Mouse (Mus musculus) G1E (cell line): ENCODE results near the gene Sowahd.

Experiments used
- CTCF ChIP-seq: IDR thresholded peaks from 2 replicates; pipeline ENCODE4 v1.5.1; 2012; ENCODE audit warnings: low read depth, low read length, inconsistent platforms, mixed read lengths
- GATA1 ChIP-seq: IDR thresholded peaks from 2 replicates; pipeline ENCODE4 v1.6.1; 2012; ENCODE audit warnings: borderline replicate concordance, low read length, inconsistent platforms, mixed read lengths

DNA sequence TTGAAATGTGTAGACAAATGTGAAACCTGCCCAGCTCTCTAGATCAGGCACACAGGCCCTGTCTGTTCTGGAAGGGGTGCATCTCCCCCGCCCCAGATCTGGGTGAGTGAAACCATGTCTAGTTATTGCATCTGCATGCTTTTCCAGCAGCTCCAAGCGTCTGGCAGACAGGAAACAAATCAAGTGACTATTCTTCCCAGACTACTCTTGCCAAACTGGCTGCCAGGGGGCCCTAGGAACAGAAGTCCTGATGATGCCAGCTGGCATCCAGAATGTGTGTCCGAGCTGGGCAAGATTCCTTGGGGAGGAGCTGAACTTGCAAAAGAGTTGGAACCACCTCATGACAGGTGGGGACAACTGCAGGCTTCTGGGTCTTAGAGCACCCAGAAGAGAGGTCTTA lies 20.3 kb upstream of the Sowahd start:
- no peak for TF ChIP-seq CTCF
- no peak for TF ChIP-seq GATA1
